Mouse (Mus musculus) forelimb bud, embryonic 11.5 days (tissue): ENCODE results near the gene Ubxn2a.

ENCODE experiments used
- DNase-seq: peaks from one replicate; pipeline ENCODE4 v3.0.0-alpha.2; 2012; ENCODE audit warnings: low read depth, low spot score

Ubxn2a gene

DNA sequence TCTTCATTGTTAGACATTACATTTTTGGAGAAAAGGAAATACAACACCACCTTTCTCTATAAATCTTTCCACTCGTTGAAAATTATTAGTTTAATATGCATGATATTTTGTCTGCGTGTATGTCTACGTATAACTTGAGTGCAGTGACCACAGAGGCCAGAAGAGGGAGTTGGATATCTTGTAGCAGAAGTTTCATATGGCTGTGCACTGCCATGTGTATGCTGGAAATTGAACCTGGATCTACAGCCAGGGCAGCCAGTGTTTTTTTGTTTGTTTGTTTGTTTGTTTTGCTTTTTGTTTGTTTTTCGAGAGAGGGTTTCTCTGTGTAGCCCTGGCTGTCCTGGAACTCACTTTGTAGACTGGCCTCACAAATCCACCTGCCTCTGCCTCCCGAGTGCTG, 28.5 kb downstream of the Ubxn2a start:
- DNase-seq: no peak

DNA sequence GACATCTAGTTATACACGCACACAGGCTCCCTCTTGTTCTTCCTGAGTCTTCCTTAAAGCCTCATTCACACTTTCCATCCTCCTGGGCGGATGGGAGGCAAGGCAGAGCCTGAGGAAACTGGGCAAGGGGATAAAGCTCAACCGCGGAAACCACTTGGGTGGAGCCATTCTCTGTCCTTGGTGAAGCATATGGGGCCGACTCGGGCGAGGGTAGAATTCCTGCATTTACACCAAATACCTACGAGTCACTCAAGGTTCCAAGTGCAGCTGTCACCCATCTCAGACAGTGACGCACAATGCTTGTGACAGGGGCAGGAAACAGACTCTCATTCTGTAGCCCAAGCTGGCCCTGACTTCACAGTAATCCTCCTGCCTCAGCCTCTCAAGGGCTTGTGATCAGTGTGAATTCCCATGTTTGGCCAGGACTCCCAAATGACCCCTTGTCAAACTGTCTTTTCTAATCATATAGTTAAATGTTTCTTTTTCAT, 29.2 kb downstream of the Ubxn2a start:
- no peak for DNase-seq

DNA sequence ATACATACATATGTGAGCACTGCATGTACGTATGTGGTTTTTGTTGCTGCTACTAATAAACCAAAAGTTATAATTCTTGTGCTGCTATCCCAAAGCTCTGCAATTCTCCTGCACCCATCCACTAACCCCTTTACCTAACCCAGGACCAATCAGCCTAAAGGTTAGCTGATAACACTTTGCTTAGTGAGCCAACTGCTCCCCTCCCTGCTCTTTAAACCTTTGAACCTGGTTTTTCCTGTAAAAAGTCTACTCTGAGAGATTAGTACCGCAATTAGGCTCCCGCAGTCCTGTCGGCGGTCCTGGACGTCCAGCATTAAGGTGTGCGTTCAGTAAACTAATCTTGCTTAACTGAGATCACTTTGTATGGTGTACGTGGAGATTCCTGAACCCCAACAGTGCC, 31.9 kb downstream of the Ubxn2a start:
- DNase-seq: no peak

DNA sequence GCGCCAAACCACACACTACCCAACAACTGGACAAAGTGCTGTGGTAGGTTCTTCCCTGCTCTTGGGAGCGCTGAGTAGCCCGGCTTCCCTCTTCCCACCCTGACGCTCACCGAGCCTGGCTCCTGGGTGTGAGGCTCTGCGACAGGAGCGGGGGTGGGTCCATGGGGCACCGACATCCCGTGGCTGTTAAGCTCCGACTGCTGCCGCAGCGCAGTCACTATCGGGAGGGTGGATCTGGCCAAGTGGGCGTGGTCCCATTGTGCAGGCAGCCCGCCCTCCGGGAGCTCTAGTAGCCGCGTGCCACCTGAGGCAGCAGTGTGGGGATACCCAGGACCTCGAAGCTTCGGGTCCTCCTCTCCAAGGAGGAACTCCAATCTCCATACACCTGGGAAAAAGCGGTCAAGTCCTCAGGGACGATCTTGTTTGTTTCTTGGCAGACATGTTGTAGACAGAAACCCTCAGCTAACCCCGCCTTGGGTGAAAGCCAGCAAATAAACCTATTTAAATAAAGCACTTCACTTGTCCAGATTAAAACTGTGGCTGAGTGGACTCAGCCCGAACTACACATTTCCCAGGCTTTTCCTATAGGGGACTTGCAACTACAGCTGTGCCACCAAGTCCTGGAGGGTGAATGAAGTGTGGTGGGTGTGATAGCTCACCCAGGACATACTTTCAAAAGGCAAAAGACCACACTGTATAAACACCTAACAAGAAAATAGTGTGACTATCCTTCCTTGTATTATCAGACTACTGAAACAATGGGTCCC, 33.2 kb downstream of the Ubxn2a start, which contains the start of gene Mfsd2b:
Gene Mfsd2b (minus strand): TSS at position 199 of the 767 bp plus-strand sequence.
- peak; percentile 60 for DNase-seq

DNA sequence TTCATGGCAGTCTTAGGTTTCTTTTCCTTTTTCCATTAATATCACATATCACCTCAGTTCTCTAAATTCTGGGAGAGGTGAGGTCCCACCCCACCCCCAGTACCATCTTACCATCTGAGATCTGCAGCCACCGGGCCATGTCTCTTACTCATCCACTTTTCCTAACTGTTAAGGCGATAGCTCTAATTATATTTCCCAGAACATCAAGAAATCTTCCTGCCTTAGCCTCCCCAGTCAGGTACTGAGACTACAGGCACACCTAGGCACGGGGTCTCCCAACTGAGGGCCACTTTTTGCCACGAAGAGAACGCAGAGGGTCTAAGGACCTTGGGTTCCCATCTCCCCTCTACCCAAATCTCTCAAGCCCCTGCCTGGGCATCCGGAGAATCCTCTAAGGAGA, 34.0 kb downstream of the Ubxn2a start:
- DNase-seq: no peak

DNA sequence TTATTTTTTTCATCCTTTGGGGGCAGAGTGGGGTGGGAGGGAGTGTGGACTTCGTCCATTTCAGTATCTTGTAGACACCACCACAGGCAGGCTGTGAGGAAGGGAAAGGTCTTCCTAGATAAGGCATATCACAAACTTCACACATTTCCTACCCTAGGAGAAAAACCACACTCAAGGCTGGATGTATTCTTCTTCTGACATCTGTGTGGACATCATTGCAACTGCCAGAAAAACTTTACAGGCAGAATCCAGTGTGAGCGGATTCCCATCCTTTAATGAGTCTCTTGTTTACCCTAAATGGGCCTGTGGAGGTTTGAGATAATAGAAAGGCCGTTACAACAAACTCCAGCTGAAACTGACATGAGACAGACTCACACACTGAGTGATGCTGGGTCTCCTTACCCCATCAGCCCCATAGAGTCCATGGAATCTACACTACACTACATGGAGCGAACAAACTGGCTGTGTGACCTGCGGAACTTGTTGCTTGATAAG, 34.5 kb downstream of the Ubxn2a start:
- no peak for DNase-seq

DNA sequence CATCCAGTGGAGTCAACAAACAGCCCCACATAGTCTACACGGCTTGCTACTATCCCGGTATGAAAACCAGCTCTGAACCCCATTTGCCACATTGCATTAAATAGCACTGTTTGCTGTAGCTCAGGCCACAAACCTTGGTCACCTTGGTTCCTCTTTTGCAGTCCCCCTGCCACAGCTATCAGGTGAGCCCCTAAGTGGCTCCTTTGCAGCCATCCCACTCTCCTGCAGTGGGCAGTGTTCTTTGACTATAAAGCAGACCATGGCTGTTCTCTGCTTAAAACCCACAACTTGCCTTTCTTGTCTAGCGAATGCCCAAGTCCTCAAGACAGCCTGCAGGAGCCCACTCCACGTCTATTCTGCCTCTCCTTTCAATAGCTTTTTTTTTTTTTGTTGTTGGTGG, 35.2 kb downstream of the Ubxn2a start:
- no peak for DNase-seq

DNA sequence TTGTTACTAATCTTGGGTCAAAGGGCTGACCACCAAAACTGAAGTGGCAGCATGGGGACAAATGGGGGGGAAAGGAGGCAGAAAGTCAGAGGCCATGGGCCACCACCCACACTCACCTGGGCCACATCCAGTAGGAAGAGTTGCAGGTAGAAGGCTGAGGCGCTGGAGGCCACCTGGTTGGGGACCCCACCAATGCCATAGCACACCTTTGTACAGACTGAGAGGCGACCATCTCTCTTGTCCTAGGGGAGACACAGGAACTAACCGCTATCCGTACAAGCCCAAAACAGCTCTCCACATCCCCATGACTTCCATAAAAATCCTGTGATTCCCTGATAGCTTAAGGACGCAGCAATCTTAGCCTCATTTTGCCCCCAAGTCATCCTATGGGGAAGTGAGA, 36.2 kb downstream of the Ubxn2a start:
- no peak for DNase-seq

DNA sequence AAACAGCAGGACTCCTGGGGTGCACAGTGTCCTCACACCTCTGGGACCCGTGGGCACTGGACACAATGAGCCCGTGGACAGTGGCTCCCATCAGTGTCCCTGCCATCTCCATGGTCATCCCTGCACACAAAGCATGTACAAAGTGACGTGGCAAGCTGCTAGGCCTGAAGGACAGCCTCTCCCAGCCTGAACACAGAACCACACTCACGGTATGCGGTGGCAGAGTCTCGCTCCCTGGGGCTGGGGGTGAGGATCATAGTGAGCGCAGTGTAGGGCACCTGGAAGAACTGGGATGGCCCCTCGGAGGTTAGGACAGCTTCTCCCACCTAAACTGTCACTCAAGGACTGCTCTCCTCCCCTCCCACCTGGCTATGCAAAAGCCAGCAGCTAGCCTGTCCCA, 38.6 kb downstream of the Ubxn2a start:
- DNase-seq: no peak

DNA sequence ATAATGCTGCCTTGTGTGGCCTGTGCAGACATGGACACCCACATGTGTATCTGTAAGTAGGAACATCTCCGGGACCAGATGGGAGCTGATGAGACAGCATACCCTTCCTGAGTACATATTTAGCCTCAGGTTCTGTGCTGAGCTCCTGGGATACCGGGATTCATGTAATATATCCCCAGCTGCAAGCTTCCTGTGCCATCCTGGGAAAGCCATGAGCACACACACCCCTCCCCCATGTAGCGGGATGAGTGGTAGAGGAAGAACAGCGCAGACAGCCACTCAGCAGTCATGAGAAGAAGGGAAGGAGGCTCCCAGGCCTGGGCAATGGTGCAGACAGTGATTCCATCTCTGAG, 43.2 kb downstream of the Ubxn2a start:
- DNase-seq: no peak

DNA sequence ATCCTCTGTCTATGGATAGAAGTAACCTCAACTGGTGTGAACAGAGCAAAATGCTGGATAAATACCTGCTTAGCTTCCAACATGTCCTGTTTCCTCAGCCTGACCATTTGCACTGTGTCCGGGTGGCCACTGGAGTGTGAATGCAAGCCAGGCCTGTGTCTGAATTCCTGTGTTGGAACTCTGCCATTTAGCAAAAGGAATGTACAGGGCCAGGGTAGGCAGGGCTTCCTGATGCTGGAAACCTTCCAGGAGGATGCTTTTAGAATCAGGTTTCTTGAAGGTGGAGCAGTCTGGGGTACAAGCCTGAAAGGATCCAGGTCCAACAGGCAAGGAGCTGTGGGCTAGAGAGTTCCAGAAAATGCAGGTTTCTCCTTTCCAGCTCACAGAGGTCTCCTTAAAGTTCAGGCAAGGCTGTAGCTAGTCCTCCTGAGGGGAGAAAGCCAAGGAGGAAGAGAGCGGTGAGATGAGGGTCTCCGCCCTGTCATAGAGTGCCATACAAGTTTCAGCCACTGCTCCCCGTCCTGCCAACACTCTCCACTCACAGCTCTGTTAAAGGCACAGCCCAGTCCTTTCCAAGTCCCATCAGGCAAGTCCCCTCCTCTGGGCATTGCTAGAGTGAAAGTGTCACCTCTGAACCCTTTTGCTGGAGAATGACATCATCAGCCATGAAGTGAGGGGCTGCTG, 43.7 kb downstream of the Ubxn2a start:
- no peak for DNase-seq

DNA sequence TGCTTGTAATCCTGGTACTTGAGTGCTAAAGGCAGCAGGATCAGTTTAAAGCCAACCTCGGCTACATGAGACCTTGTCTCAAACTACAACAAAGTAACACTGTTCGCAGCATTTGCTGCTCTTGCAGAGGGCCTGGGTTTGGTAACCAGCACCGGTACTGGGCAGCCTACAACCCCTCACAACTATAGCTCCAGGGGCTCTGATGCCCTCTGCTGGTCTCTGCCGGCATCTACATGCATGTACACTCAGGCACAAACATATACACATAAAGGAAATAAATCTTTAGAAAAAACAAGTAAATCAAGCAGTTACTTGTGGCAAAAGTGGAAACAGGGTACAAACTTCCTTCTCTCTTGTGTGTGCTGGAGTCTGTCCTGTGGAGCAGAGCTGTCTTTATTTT, 44.8 kb downstream of the Ubxn2a start:
- no peak for DNase-seq

DNA sequence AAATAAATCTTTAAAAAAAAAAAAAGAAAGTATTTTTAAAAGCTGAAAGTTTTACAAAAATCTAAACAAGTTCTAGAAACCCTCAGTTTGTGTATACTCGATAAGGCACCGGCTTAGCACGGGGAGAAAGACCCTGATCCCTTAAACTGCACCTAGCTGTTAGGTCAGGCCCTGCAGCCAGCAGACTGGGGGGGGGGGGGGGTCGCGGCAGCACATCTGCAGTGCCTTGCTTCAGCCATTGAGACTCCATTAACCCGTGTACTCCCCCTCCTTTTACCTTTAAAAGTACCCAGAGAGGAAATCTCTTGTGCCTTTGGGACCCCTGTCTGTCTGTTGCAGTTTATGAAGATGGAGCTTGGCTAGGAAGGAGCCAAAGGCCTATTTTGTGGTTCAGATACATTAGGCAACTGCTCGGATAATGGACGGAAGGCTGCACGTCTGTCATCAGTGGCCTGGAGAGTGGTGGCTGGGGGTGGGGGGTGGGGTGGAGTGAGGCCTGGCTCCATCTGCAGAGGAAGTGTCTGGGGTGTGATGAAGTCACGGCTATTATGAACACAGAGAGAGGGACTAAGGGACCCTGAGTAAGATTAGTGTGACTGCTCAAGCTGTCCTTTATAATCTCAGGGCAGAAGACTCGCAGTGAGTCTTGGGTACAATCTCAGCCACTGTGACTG, 48.1 kb downstream of the Ubxn2a start:
- no peak for DNase-seq

DNA sequence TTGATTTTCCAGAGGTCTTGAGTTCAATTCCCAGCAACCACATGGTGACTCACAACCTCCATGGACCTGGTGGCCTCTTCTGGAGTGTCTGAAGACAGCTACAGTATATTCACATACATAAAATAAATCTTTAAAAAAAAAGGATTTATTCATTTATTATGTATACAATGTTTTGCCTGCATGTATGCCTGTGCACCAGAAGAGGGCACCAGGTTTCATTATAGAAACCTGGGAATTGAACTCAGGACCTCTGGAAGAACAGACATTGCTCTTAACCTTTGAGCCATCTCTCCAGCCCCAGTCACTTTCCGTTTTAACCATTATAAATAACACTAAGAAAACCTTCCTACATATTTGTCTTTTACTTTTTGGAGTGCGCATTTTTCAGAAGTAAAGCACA, 50.7 kb downstream of the Ubxn2a start:
- DNase-seq: no peak

DNA sequence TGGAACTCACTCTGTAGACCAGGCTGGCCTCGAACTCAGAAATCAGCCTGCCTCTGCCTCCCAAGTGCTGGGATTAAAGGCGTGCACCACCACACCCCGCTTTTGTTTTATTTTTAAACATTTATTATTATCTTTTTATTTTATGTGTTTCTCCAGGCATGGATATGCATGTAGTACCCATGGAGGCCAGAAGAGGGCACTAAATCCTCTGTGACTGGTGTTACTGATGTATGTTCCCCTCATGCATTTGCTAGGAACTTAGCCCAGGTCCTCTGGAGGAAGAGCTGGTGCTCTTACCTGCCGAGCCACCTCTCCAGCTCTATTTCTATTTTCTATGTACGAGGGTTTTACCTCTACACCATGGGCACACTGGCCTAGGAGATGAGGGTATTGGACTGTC, 51.3 kb downstream of the Ubxn2a start:
- DNase-seq: no peak

DNA sequence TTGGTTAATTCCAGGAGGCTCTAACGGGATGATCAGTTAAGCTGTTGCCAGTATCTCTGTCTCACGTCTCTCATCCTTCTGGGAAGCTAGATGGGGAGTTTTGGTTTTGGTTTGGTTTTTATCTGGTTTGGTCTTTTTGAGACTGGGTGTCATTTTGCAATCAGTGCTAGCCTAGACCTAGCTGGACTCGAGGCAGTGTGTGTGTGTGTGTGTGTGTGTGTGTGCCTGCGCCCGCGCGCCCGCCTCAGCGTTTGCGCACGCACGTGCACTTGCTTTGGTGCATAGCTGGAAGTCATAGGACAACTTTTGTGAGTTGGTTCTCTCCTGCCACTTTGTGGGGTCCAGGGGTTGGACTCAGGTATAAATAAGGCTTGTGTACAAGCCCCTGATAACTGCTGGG, 63.8 kb downstream of the Ubxn2a start:
- peak; percentile 35 for DNase-seq

DNA sequence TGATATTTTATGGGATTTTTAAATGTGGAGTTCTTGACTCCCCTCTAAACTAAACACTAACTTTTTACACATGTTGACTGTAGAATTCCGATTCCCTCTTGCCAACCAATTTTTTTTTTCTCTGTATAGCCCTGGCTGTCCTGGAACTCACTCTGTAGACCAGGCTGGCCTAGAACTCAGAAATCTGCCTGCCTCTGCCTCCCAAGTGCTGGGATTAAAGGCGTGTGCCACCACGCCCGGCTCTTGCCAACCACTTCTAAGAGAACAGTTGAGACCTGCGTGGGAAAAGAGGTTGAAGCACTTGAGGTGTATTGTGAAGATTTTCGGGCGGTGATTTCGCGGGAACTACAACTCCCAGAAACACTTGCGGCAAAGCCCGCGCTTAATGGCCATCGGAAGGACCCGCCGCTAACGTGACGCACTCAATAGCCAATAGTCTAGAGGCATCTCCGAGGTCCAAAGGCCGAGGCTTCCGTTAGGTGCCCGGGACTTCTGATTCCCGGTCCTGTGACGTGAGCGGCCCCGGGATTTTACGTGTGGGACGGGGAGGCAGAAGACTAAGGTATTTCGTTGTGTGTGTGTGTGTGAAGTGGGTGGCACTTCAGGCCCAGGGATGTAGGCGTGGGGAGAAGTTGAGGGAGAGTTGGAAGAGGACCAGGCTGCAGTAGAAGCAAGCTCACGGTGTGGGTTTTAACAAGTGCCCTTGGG, 64.5 kb downstream of the Ubxn2a start, which contains the start of gene Wdcp:
Gene Wdcp (plus strand): TSS at position 414 of the 708 bp plus-strand sequence.
- DNase-seq: peak; percentile 92

DNA sequence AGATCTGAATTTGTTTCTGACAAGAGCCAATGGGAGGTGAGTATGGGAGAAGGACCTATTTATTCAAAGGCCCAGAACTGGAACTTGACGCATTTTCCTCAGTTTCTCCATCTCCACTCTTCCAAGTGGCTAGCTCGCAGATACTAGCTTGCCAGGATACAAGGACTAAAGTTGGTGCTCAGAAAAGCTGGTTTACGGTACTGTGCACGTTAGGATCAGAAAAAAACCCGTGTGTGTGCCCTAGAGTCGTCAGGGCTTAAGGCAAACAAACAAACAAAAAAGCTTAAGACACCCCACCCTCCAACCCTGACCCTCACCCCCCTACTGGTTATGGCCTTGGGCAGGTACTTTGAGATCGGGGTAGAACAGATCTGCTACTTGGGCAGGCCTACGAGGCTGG, 65.0 kb downstream of the Ubxn2a start:
- DNase-seq: no peak

DNA sequence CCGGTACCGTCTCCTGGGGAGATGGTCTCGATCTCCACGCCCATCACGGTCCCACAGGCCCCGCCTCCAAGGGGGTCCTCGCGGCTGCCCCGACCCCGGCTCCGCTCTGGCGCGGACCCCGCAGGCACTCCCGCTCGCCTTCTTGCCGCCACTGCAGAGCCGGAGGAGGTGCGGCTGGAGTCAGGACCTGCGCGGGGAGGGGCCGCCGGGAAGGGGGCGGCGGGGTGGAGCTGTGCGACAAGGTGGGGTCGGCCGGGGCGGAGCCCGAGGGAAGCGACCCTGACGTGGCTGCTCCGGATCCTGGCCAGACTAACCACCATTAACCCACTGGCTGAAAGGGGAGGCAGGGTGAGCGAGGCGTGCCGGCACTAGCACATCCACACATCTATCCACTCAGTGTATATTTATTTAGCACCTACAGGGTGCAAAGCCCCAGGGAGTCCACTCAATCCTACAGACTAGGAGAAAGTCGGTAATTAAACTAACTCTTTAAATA, 66.1 kb downstream of the Ubxn2a start, which contains the start of gene Fkbp1b:
Gene Fkbp1b (minus strand): TSS at position 200 of the 496 bp plus-strand sequence.
- DNase-seq: peak; percentile 68

DNA sequence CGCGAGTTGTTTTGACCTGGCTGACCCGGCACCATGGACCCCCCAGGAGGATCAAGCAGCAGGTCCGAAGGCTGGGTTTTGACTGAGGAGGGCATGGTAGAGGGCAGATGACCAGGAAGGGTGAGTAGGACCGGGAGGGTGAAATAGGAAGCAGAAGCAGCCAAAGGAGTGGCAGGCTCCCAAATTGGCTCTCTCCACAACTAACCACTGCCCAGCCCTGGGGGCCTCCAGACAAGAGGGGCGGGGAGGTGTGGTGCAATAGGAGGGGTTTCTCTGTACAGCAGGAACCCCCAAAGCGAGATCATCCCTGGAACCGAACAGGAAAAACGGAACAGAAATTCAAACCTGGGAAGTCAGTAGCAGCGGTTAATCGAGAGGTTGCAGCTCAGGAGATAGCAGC, 66.8 kb downstream of the Ubxn2a start:
- no peak for DNase-seq

DNA sequence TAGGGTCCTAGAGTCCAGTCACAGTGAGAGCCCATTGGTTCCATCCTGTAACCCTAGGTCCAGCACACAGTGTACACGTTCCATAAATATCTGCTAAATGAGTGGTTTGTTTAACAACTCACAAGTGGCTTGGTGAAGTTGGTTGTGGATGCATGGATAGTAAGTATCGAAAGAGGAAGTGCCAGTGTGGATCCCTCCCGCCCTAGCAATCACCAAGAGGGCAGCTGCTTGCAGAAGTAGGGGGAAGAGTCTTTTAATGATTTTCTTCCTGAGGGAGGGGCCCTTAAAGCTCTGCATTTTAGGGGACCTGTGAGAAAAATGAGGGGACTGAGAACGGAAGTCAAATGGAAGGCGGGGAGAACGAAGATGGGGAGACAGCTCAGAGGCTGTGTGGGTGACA, 67.5 kb downstream of the Ubxn2a start:
- DNase-seq: no peak
